Mouse (Mus musculus) hematopoietic stem cell, adult 5-6 weeks (primary cell): ENCODE measurements around the gene Cx3cl1. TPM values are rescaled to one million over a fixed set of nuclear protein-coding genes. Genes with fewer than 3 reads are reported as not detected.
A peak's percentile ranks its signal among the peaks of the same experiment; 100 is the strongest.

Source experiments
- ATAC-seq, 2 experiments: fragments of 125-278 bp in 1 of 2; replicated peaks in 1 of 2; 2 replicates each; pipeline ENCODE4 v1.8.0; 2016 to 2017; ENCODE audit warnings: inconsistent platforms in 2 of 2, mild to moderate bottlenecking in 2 of 2, moderate number of reproducible peaks in 2 of 2, low read depth in 1 of 2, moderate TSS enrichment in 1 of 2; ENCODE audit not compliant: low FRiP score in 2 of 2, poor library complexity in 2 of 2, severe bottlenecking in 2 of 2, insufficient read depth in 1 of 2, low TSS enrichment in 1 of 2
- total RNA-seq: library from RNA; stranded (forward); fragments of 172-1452, 232-1000 nt; gene quantifications from 2 replicates; pipeline ENCODE4 v1.2.3, GENCODE M21; 2017

Cx3cl1 gene
- total RNA-seq, 1 experiment from 2014 or later = 0.55 TPM

DNA sequence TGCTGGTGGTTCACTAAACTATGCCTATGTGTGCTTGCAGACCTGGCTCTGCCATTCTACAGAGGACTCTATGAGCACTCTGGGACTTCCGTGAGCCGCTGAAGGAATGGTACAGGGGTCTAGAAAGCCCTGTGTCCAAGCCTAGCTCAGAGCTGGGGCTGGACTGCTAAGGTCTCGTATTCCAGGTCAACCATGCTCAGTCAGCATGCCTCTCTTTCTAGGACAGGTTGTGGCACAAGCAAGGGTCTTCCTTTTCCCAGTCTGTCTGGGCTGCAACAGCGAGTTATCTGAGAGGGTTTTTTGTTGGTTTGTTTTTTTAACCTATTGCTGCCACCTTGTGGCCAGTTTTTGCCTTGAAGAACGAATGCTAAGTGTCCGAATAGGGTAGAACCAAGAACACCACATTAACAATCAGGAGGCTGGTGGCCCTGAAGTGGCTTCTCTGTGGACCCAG lies 40.9 kb downstream of the Cx3cl1 start:
- ATAC-seq = peak; percentile 58 to 59

DNA sequence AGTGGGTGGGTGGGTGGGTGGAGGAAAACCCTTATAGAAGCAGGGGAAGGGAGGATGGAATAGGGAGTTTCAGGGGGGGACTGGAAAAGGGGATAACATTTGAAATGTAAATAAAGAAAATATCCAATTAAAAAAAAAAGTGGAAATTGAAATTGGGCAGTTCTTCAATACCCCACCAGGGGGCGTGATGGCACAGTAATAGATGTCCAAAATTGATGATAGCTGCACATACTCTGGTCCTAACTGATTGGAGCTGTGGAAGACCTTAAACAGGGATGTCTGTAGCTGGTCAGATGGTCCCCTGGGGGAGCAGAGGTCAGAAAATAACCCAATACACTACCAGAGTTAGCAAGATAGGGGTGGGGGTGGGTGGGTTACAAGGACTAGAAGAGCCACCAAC lies 42.7 kb downstream of the Cx3cl1 start:
- 0 out of 4 replicates have a peak, but pooled peaks of 1 of the 2 experiments have one; percentile 9 for ATAC-seq

DNA sequence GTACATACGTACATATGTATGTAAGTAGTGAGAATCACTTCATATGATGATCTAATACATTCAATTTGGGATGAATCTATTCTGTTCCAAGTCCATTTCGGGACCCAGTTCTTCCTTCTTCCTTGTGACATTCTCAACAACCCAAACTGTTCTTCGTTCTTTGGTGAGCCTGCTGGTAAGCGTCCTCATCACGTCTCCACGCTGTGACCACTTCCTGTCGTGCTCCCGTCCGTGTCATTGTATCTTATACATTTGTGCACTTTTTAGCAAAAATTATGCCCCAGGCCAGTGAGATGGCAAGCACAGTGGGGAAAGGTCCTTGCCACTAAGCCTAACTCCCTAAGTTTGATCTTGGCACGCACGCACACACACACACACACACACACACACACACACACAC lies 46.1 kb downstream of the Cx3cl1 start:
- ATAC-seq = no peak

DNA sequence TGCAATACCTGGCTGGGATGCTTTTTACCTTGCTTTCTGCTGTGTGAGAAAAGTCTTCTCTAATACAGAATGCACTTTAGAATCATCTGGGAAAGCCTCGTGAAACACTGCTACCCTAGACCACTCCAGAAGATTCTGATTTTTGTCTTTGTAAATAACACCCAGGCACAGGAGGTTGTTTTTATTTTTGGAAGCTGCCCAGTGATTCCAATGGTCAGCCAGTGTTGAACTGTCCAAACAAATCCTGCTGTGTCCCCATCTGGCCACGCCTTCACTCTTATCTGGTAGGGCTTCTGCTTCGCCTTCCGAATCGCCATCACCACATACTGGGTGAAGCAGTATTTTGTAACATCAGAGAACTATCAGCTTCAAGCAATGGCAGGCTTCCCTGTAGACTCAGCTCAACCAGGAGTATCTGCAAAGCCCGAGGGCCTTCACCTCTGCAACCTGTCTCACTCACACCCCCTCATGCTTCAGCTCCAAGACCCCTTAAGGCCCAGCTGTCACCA lies 47.9 kb downstream of the Cx3cl1 start:
- ATAC-seq = no peak

DNA sequence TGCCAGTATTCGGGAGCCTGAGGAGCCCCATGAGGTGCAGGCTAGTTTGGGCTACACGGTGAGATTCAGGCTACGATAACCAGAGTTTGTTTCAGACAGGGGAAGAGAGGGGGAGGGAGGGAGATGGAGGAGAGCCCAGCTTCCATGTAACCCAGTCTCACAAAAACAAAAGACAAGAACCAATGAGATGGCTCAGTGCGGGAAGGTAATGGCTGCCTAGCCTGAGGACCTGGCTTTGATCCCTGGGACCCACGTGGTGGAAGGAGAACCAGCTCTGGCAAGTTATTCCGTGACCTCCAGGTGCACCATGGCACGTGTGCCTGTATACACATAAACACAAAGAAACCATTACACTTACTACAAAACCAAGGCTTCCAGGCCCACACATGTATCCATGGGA lies 48.7 kb downstream of the Cx3cl1 start:
- ATAC-seq = no peak

DNA sequence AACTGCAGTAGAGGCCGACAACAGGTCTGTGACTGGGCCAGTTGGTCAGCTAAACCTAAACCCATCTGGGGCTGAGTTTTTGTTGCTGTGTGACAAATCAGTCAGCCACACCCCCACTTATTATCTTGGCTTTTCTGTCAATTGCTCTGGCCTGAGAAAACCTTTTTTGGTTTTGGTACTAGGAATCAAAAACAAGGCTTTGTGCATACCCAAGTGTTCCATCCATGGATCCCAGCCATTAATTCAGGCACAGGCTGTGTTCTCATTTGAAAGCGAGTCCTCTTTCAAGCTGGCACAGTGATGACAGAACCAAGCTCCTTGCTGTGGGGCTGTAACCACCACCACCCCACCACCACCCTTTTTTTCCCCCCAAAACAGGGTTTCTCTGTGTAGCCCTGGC lies 49.6 kb downstream of the Cx3cl1 start:
- no peak for ATAC-seq

DNA sequence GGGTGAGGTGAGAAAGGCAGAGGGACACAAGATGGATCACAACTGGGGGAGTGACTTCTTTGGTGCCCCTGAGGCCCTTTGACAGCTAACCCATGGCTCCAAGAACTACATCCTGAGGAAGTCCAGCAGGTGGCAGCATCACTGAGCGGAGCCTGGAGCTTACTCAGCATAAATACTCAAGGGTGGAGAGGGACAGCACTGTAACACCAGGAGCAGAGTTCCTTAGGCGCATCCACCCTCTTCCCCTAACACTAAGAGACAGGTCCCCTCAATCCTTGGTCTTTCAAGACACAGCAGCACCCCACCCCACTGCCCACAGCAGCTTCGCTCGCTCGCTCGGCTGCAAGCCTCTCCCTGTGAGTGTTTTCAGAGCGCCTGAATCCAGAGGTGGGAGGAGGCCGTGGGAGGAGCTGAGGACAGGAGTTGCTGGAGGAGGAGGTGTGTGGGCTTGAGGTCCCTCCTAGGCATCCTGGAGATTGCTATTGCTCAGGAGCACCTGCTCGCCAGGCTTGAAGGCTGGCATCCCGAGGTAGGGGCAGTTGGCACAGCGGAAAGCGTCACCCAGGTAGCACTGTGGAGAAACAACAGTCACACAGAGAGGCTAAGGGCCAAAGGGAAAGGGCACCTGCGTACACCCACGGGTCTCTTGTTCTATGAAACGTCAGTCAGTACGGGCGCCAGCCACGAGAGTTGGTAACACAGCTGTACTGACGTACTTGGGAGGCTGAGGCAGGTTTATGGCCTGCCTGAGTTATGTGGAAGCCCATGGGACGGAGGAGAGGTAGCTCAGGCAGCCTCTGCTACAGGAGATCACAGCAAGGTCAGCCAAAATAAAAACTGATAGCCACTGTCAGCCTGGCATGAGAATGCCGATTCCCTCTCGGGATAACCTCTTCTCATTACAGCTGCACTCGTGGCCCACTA lies 51.1 kb downstream of the Cx3cl1 start:
- peak; percentile 81 to 83 for ATAC-seq

DNA sequence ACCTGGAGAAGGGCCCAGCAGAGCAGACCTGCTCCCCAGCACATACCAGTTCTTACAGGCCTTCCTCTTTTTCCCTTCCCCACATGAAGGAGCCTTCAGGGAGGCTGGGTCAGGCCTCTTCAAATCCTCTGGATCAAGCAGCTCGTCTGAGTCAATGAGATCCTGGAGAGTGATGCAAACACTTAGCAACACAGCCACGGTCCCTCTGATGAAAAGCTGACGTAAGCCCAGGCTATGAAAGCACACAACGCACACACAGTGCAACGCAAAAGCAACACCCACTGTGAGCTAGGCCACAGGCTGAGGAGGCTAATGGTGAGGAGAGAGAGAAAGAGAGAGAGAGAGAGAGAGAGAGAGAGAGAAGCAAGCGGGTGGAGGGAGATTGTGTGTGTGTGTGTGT lies 53.4 kb downstream of the Cx3cl1 start:
- no peak for ATAC-seq

DNA sequence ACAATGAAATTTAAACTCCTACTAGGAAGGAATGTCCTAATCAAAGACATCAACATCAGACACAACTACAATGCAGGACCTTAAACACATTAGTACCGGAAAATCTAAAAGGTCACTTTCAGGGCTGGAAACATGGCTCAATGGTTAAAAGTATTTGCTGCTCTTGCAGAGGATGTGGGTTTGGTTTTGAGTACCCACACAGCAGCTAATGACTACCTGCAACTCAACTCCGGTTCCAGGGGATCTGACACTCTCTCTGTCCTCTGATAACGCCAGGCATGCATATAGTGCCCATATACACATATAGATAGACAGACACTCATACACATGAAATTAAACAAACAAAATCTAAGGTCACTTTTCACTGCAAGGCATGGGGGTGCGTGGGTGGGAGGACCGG lies 54.4 kb downstream of the Cx3cl1 start:
- ATAC-seq = no peak

DNA sequence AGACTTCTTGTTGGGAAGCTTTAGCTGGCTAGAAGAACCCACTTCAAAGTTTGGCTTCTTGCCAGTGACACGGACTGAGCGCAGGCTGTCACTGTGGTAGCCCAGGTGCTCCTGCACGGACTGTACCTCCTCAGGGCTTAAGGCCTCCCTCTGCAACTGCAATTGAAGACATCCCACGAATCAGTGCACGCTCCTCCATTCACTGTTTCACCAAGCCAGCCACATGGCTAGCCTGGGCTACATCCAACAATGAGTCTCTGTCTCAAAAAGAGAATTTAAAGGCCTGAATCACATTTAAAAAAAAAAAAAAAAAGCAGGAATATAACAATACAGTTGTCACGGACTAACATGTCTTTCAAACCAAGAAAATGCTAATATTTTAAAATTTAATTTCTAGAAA lies 56.5 kb downstream of the Cx3cl1 start:
- ATAC-seq = no peak

Other genes with a start within 250 kb of the Cx3cl1 start
- 89.6 and 108 TPM in 2 replicates for gene Cpne2, start 239.0 kb upstream of the Cx3cl1 start, total RNA-seq
- gene Rspry1, start 170.1 kb upstream of the Cx3cl1 start, total RNA-seq = 40.0 and 43.6 TPM in 2 replicates
- 84.4 and 120 TPM in 2 replicates for gene Fam192a, start 170.0 kb upstream of the Cx3cl1 start, total RNA-seq
- 96.4 and 129 TPM in 2 replicates for gene Arl2bp, start 105.4 kb upstream of the Cx3cl1 start, total RNA-seq
- 0.50 TPM in 1 of 2 replicates, not detected in the other for gene Pllp, start 75.7 kb upstream of the Cx3cl1 start, total RNA-seq
- not detected in 2 replicates for gene Ccl22, start 26.4 kb upstream of the Cx3cl1 start, total RNA-seq
- gene Ccl17, start 38.4 kb downstream of the Cx3cl1 start, total RNA-seq = not detected in 2 replicates
- 33.1 and 39.4 TPM in 2 replicates for gene Coq9, start 66.3 kb downstream of the Cx3cl1 start, total RNA-seq
- 24.1 and 49.0 TPM in 2 replicates for gene Ciapin1, start 66.3 kb downstream of the Cx3cl1 start, total RNA-seq
- 54.9 and 64.7 TPM in 2 replicates for gene Polr2c, start 85.4 kb downstream of the Cx3cl1 start, total RNA-seq
- 0.13 and 0.30 TPM in 2 replicates for gene Dok4, start 104.3 kb downstream of the Cx3cl1 start, total RNA-seq
- gene Ccdc102a, start 146.1 kb downstream of the Cx3cl1 start, total RNA-seq = 3.4 and 4.9 TPM in 2 replicates
- 0.25 TPM in 1 of 2 replicates, not detected in the other for gene Adgrg5, start 151.7 kb downstream of the Cx3cl1 start, total RNA-seq
- 565 and 601 TPM in 2 replicates for gene Adgrg1, start 202.7 kb downstream of the Cx3cl1 start, total RNA-seq
- gene Adgrg3, start 245.7 kb downstream of the Cx3cl1 start, total RNA-seq = 114 and 161 TPM in 2 replicates